Mouse (Mus musculus) myocyte (in vitro differentiated cells): ENCODE results near the gene 1700023F06Rik.

ENCODE experiments used
- CEBPB ChIP-seq: IDR thresholded peaks from 2 replicates; pipeline ENCODE4 v1.6.1; 2011; ENCODE audit warnings: mild to moderate bottlenecking, moderate library complexity; ENCODE audit not compliant: poor library complexity, insufficient read depth, severe bottlenecking
- E2F4 ChIP-seq: IDR thresholded peaks from one replicate; pipeline ENCODE4 v1.6.1; 2011; ENCODE audit warnings: mild to moderate bottlenecking, control low read depth, moderate library complexity; ENCODE audit not compliant: insufficient read depth
- MAX ChIP-seq: IDR thresholded peaks from one replicate; pipeline ENCODE4 v1.6.1; 2011; ENCODE audit warnings: low read depth, mild to moderate bottlenecking, control low read depth
- MYOD1 ChIP-seq, 3 experiments: IDR thresholded peaks; one replicate each; pipeline ENCODE4 v1.6.1; 2011; ENCODE audit warnings: control low read depth in 2 of 3, low read depth in 2 of 3, mild to moderate bottlenecking in 2 of 3, moderate library complexity in 1 of 3; ENCODE audit not compliant: insufficient read length in 2 of 3, control insufficient read depth in 1 of 3
- MYOG ChIP-seq, 3 experiments: IDR thresholded peaks; one replicate each; pipeline ENCODE4 v1.6.1; 2011; ENCODE audit warnings: control low read depth in 2 of 3, low read depth in 2 of 3, mild to moderate bottlenecking in 2 of 3; ENCODE audit not compliant: insufficient read length in 2 of 3, control insufficient read depth in 1 of 3, insufficient read depth in 1 of 3
- POLR2A ChIP-seq: IDR thresholded peaks from one replicate; pipeline ENCODE4 v1.6.1; 2011; ENCODE audit warnings: low read depth, mild to moderate bottlenecking, control low read depth, moderate library complexity; ENCODE audit not compliant: insufficient read length
- POLR2AphosphoS2 ChIP-seq: IDR thresholded peaks from one replicate; pipeline ENCODE4 v1.6.1; 2011; ENCODE audit warnings: low read depth, control low read depth; ENCODE audit not compliant: insufficient read length
- REST ChIP-seq: IDR thresholded peaks from one replicate; pipeline ENCODE4 v1.6.1; 2011; ENCODE audit warnings: mild to moderate bottlenecking, control low read depth, moderate library complexity; ENCODE audit not compliant: insufficient read depth, insufficient read length
- SRF ChIP-seq: IDR thresholded peaks from one replicate; pipeline ENCODE4 v1.6.1; 2011; ENCODE audit warnings: low read depth; ENCODE audit not compliant: control insufficient read depth, insufficient read length
- TCF12 ChIP-seq: IDR thresholded peaks from one replicate; pipeline ENCODE4 v1.6.1; 2011; ENCODE audit warnings: mild to moderate bottlenecking, control low read depth; ENCODE audit not compliant: poor library complexity, insufficient read depth, severe bottlenecking
- TCF3 ChIP-seq: IDR thresholded peaks from one replicate; pipeline ENCODE4 v1.6.1; 2011; ENCODE audit warnings: low read depth, control low read depth; ENCODE audit not compliant: insufficient read length
- USF1 ChIP-seq: IDR thresholded peaks from one replicate; pipeline ENCODE4 v1.6.1; 2011; ENCODE audit warnings: low read depth, mild to moderate bottlenecking, control low read depth, moderate library complexity

- TF ChIP-seq TCF3 (no peak), E2F4 (no peak), MYOG (IDR thresholded peaks at IDR 0.05; ENCODE audit: control insufficient read depth in 1 of 3, insufficient read depth in 1 of 3, insufficient read length in 2 of 3, low read depth in 2 of 3) (no peak), POLR2A (no peak), USF1 (no peak), MAX (no peak), TCF12 (no peak), POLR2AphosphoS2 (no peak), CEBPB (no peak), SRF (no peak), REST (no peak), MYOD1 (IDR thresholded peaks at IDR 0.05; ENCODE audit: control insufficient read depth in 1 of 3, insufficient read length in 2 of 3, low read depth in 2 of 3) (no peak)
Measured at GRCm38 (mm10) chr11:103181911-103182310, 26.4 kb downstream of the 1700023F06Rik start.
